Mouse (Mus musculus) G1E-ER4 (cell line): ENCODE measurements around the gene Dgkh. TPM values are rescaled to one million over a fixed set of nuclear protein-coding genes. Genes with fewer than 3 reads are reported as not detected.

Experiments used
- GATA1 ChIP-seq: IDR thresholded peaks from one replicate; pipeline ENCODE4 v1.8.0; 2012; ENCODE audit warnings: low read length, inconsistent platforms
- polyA plus RNA-seq: library from polyadenylated mRNA; stranded (reverse); fragments of >175 nt; gene quantifications from 2 replicates; pipeline ENCODE4 v1.2.3, GENCODE M21; 2012

Gene Dgkh
- polyA plus RNA-seq, 1 experiment = not detected

DNA sequence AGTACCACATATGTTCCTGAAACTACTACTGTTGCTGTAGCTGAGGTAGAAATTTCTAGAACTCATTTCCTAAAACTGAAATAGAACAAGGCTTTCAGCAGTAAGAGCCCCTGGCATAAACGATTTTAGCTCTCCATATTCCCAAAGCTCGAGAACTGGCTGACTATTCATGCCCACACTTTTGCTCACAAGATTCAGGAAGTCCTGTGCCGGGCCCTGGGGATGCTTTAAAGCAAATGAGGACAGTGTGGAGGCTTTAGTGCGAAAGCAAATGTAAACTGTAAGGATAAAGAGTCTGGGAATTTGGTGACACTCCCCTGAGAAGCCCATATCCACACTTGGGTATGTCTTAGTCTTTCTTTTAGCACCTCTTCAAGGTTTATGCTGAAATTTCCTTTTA, 40.0 kb downstream of the Dgkh start:
- no peak for TF ChIP-seq GATA1

DNA sequence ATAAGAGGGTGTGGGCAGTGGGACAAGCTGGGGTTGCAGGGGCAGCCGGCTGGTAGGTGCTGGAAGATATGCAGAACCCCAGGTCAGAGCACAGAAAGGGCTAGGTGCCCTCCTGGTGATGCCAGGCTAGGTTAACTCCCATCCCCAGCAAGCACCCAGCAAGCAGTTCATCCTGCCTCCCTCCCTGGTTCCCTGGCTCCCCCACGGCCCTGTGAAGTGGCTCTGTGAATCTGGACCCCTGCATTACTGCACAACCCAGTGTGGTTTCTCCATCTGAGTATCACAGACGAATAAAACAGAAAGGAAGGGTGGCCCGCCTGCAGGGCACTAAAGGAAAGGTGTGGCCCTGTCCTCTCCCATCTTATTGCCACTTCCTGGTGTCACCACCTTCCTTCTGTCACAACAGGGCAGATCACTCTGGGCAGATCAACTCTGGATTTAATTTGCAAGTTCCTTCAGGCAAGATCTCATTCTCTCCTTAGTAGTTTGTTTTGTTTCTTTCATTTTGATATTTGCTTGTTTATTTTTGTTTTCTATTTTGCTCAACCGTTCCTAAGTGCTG, 40.6 kb downstream of the Dgkh start:
- no peak for TF ChIP-seq GATA1

DNA sequence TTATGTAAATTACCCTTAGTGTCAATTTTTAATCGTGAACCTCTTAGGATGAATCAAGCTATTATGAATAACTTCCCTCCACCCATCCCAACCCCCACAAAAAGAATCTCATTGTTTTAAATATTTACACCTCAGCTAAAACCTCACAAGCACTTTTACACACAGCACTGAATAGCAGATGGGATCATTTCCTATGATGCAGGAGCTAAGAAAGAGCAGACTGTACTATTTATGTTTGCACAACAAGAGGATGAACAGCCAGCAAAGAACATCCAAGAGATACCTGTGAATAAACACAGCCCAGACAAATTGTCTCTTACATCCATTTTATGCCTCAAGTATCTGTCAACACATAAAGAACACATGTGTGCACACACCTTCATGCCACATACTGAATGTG, 41.7 kb downstream of the Dgkh start:
- TF ChIP-seq GATA1 = no peak

DNA sequence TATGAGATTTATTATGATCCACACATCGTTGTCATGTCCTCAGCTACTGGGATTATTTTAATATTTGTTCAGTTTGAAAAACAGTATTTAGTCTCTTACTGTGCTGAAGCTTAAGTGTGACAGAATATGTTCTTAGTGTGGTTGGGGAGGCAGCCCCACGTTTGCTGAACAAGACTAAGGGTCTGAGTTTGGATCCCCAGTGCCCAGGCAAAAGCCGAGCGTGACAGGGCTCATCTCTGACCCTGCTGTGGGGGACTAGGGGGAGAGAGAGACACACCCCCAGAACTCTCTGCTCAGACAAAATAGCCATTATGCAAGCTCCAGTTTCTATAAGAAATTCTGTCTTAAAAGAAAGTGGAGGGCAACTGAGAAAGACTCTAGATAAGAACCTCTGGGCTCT, 42.2 kb downstream of the Dgkh start:
- no peak for TF ChIP-seq GATA1

DNA sequence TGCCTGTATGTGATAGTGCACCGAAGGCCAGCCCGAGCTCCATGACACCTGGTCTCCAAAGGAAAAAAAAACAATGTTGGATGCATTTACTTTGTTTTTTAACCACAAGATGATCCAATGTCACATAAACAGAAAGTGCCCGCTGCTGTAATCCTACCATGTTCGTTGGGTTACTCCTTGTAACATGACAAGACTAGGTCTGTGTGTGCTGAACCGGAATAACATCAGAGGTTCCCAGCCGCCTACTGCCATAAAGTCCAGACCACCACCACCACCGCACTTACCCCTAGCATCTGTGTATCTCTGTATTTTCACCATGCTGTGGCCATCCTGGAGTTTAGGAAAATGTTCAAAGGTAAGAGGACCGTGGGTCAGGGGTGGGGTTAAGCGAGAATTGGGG, 42.6 kb downstream of the Dgkh start:
- no peak for TF ChIP-seq GATA1

DNA sequence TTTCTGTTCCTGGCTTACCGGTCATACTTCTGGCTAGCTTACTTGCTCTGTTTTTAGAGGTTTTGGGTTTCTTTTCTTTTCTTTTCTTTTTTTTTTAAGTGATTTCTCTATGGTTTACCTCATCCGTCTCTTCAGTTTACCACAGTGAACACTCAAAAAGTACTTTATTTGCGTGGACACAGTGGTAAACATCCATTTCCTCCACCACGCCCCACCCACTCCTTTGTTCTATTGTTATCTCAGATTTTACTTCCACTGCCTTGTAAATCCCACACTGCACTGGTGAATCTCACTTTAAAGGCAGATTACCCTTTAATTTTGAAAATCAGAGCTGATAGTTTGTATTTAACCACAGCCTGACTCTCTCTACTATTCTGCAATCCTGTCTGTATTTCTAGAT, 44.9 kb downstream of the Dgkh start:
- no peak for TF ChIP-seq GATA1

DNA sequence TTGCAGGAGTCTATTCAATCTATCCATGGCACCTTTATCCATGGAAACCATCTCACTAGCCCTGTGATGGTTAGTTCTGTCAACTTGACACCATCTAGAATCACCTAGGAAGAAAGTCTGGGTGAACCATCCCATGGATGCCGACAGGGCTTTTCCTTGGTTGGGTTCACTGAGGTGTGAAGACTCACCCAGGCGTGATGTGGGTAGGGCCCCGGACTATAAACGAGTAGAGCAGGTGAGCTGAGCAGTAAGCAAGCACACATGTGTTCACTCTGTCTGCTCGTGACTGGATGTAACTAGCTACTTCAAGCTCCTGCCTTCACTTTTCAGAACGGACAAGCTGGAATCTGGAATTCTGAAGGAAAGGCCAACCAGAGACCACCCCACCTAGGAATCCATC, 45.9 kb downstream of the Dgkh start:
- TF ChIP-seq GATA1 = no peak

DNA sequence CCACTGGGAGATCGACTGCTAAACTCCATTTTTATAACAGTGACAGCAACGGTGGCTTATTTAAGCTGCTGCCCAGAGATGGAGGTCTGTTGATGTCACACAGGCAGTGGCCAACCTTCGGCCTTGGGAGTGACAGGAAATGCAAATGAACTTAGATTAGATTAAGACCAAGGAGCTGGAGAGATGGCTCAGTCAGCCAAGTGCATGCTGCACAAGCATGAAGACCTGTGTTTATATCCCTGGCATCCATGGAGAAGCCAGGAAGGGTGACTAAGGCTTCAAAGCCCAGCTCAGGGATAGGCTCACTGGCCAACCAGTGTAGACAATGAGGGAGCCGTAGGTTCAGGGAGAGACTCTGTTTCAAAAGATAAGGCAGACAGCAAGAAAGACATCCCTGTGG, 48.4 kb downstream of the Dgkh start:
- TF ChIP-seq GATA1 = no peak

DNA sequence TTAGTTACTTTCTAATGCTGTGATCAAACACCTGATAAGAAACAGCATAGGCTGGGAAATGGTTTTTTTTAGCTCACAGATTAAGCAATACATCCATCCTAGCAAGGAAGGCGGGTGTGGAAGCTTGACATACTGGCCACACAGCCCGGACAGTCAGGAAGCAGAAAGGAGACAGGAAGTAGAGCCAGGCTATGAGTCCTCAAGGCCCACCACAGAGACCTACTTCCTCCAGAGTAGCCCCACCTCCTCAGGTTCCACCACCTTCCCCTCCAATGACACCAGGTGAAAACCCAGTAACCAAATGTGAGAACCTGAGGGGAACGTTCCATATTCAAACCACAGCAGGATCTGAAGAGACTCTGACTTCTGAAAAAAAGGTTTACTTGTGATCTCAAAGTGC, 53.6 kb downstream of the Dgkh start:
- TF ChIP-seq GATA1 = no peak

DNA sequence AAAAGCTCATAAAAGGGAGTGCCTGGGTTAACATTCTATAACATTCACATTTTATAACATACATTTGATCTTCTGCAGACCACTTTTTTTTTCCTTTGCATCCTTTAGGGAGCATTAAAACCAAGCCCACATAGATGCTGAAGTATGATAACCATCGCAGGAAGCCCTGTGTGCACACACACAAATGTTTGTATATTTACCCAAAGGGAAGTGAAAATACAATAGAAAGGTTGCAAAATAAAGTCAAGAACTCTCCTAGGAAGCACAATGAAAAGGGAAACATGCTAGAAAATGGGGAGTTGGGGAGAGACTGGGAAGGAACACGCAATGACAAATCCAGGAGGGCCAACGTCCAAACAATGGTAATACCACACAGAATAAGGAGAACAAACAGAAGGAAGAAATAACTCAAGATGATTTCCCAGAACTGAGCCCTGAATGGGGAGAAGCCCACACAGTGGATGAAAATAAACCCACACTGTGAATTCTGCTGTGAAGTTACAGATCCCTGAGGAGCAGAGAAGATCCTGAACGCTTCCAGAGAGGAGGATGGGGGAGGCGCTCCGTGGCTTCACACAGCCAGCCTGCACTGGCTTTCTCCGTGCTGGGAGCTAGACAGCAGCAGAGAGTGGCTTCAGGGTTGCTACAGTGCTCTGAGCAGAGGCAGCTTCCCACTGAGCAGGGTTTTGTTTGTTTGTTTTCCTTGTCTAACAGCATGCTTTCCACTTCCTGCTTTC, 54.6 kb downstream of the Dgkh start:
- no peak for TF ChIP-seq GATA1

DNA sequence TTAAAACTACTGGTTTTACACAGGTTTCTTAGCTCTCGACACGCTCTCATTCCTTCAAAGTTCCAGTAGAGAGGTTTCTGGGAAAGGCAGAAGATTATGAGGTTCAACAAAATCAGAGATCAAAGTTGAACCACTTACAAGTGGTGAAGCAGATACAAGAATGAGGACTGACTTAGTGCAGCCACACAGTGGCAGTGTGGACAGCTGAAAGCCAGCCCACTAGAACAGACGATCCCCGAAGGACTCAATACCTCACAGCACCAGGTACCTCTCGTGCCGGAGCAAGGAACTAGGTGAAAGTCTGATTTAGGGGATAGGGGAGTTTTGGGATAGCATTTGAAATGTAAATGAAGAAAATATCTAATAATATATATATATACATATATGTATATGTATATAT, 56.1 kb downstream of the Dgkh start:
- no peak for TF ChIP-seq GATA1

DNA sequence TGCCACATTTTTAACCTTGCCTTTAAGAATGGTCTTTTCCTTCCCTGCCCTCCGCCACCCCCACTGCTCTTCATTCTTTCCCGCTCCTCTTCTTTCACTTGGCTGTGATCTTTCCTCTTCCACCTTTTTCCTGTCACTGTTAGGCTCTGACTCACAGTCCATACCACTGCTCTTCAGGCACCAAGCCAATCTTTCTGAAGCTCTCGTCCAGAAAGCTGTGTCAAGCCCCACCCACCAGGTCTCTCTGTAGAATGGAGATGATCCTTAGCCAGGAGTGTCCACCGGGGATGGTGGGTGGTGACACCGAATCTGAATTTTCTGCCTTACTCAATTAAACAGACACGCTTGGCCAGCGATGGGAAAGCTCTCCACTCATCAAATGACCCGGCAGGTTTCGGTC, 58.0 kb downstream of the Dgkh start:
- TF ChIP-seq GATA1 = no peak

DNA sequence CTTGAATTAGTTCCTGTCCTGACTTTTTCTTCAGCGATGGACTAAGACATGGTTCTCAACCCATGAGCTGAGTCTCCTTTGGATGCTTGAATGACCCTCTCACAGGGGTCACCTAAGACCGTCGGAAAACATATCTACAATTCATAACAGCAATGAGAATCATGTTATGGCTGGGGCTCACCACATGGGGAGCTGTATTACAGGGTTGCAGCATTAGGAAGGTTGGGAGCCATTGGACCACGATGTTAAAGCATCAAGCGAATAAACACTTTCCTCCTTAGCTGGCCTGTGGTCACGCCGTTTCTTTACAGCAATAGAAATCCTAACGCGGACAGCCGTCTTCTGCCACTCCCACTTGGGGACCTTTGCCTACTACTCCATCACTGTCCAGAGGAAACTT, 62.6 kb downstream of the Dgkh start:
- no peak for TF ChIP-seq GATA1

DNA sequence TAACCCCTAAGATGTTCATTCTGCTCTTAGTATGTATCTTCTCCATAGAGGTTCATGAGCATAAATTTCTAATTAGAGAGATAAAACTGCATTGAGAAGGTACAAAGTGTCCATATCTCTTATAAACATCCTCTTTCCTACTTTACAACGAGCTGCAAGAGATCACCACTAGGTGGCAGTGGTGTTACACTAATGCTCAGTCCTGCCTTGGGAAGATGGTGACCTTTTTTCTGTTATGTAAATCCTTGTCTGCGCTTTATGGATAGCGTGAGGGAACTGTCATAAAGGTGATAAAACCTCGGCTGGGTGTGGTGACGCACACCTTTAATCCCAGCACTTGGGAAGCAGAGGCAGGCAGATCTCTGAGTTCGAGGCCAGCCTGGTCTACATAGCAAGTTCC, 64.3 kb downstream of the Dgkh start:
- no peak for TF ChIP-seq GATA1

DNA sequence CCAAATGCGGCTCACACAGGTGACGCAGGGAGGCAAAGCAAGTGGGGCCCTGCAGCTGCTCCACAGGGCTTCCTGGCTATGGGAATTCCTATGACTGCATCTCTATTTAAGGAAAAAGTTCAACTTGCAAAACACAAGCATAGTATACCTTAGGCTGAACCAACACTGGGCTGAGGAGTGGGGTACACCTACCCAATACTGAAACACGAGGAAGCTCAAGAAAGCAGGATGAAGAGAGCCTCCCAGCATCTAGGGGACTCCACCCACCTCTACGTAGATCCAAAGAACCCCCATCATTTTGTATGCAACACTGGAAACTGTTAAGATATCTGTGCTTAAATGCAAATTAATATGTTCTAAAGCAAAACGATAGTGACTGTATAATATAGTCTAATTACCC, 64.8 kb downstream of the Dgkh start:
- TF ChIP-seq GATA1 = no peak

DNA sequence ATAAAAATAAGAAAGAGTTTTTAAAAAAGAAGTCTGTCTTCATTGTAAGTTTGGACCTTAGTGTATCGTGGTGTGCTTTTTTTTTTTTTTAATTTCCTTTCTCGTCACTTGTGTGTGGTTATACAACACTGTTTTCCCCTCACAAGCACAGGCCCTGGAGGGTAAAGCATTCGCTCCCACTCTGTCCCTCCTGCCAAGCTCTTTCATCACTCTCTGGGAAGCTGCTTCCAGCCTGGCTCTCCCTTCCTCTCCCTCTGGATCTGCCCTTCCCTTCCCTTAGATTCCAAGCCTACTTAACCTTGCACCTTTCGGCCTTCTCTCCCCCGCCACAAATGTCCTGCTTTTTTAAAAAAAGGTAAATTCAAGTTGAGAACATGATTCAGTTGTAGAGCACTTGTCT, 69.9 kb downstream of the Dgkh start:
- no peak for TF ChIP-seq GATA1

DNA sequence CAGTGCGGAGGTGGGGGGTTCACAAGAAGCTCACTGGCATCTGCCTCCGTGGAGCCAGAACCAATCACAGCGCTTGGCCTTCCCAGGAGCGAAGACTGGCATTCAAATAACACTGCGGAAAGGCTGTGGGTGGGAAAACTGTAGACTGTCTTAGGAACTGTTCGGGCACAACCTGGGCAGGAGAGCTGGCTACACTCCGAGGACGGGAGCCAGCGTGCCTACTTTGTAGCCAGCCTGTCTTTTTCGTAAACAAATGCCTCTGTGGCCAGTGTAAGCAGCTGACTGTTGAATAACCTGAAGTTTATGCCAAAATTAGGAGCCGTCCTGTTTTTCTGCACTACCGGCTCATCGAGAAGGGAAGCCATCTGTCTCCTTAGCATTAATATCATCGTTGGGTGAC, 71.1 kb downstream of the Dgkh start:
- no peak for TF ChIP-seq GATA1

DNA sequence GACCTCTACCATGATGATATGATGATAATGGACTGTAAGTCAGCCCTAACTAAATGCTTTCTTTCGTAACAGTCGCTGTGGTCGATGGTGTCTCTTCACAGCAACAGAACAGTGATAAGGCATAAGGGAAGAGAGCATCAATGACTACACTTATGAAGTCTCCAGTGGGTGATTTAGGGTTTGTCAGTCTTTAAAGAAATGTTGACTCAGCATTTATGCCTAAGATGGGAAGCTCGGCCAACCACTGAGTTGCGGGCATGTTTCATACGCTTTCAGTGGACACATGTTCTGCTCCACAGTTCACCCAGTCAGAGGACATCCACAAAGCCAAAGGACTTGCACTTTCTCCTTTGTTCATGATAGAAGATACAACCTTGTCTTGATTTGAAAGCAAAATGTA, 73.9 kb downstream of the Dgkh start:
- no peak for TF ChIP-seq GATA1
